Mouse (Mus musculus): ENCODE results near the gene Ccdc73.
"Not testable (repeated sequence)": the region's sequence is repeated elsewhere in the genome, so short reads cannot be mapped to it uniquely, and the experiment has no call there.

Gene Ccdc73

GRCm38 (mm10) chr2:104869101-104869500 is 1.5 kb downstream of the Ccdc73 start:
- no peak for DNase-seq (ENCODE audit: extremely low spot score)

GRCm38 (mm10) chr2:104878794-104879193 is 11.2 kb downstream of the Ccdc73 start:
- DNase-seq (ENCODE audit: extremely low spot score): no peak

- no peak for DNase-seq (ENCODE audit: extremely low spot score)
Observed at GRCm38 (mm10) chr2:104886109-104886508, 18.5 kb downstream of the Ccdc73 start.

- DNase-seq (ENCODE audit: extremely low spot score): not testable (repeated sequence)
Observed at GRCm38 (mm10) chr2:104887331-104887730, 19.7 kb downstream of the Ccdc73 start.

- DNase-seq (ENCODE audit: extremely low spot score): peak; percentile 52
Observed at GRCm38 (mm10) chr2:104887882-104888566, 20.4 kb downstream of the Ccdc73 start.

- no peak for DNase-seq (ENCODE audit: extremely low spot score)
Observed at GRCm38 (mm10) chr2:104899975-104900374, 32.4 kb downstream of the Ccdc73 start.

GRCm38 (mm10) chr2:104915709-104916108 is 48.1 kb downstream of the Ccdc73 start:
- DNase-seq (ENCODE audit: extremely low spot score): no peak

- peak; percentile 14 for DNase-seq (ENCODE audit: extremely low spot score)
Observed at GRCm38 (mm10) chr2:104964492-104964891, 96.9 kb downstream of the Ccdc73 start.

GRCm38 (mm10) chr2:104981712-104982111 is 114.1 kb downstream of the Ccdc73 start:
- peak; percentile 13 for DNase-seq (ENCODE audit: extremely low spot score)

GRCm38 (mm10) chr2:104985796-104986195 is 118.2 kb downstream of the Ccdc73 start:
- no peak for DNase-seq (ENCODE audit: extremely low spot score)

- DNase-seq (ENCODE audit: extremely low spot score): no peak
Observed at GRCm38 (mm10) chr2:104988974-104989373, 121.4 kb downstream of the Ccdc73 start.

- no peak for DNase-seq (ENCODE audit: extremely low spot score)
Observed at GRCm38 (mm10) chr2:104994436-104994835, 126.8 kb downstream of the Ccdc73 start.

GRCm38 (mm10) chr2:104996201-104996600 is 128.6 kb downstream of the Ccdc73 start:
- no peak for DNase-seq (ENCODE audit: extremely low spot score)

- no peak for DNase-seq (ENCODE audit: extremely low spot score)
Observed at GRCm38 (mm10) chr2:105007236-105007635, 139.6 kb downstream of the Ccdc73 start.

GRCm38 (mm10) chr2:105016192-105016966 is 148.8 kb downstream of the Ccdc73 start:
- DNase-seq (ENCODE audit: extremely low spot score): no peak

GRCm38 (mm10) chr2:105016967-105017287 is 149.3 kb downstream of the Ccdc73 start, which contains the start of gene Eif3m:
Gene Eif3m, minus strand, starts transcription at chr2:105017080.
- DNase-seq (ENCODE audit: extremely low spot score): peak; percentile 93

- DNase-seq (ENCODE audit: extremely low spot score): no peak
Observed at GRCm38 (mm10) chr2:105017802-105018201, 150.2 kb downstream of the Ccdc73 start.

- no peak for DNase-seq (ENCODE audit: extremely low spot score)
Observed at GRCm38 (mm10) chr2:105019457-105019856, 151.9 kb downstream of the Ccdc73 start.

GRCm38 (mm10) chr2:105021256-105021655 is 153.7 kb downstream of the Ccdc73 start:
- DNase-seq (ENCODE audit: extremely low spot score): no peak

- no peak for DNase-seq (ENCODE audit: extremely low spot score)
Observed at GRCm38 (mm10) chr2:105021836-105022235, 154.2 kb downstream of the Ccdc73 start.

- DNase-seq (ENCODE audit: extremely low spot score): no peak
Observed at GRCm38 (mm10) chr2:105023031-105023615, 155.5 kb downstream of the Ccdc73 start.

- DNase-seq (ENCODE audit: extremely low spot score): no peak
Observed at GRCm38 (mm10) chr2:105023815-105024214, 156.2 kb downstream of the Ccdc73 start.

- not testable (repeated sequence) for DNase-seq (ENCODE audit: extremely low spot score)
Observed at GRCm38 (mm10) chr2:105025610-105026009, 158.0 kb downstream of the Ccdc73 start.

All from embryo, embryonic 9.5 days (tissue).